Mouse (Mus musculus) MEL (cell line): ENCODE results near the gene Snap91. TPM values are rescaled to one million over a fixed set of nuclear protein-coding genes. Genes with fewer than 3 reads are reported as not detected.

Experiments used
- DNase-seq: peaks from one replicate; pipeline ENCODE4 v3.0.0; 2011; ENCODE audit warnings: low read depth, low spot score
- H3K27ac ChIP-seq: 2 replicates; pipeline ENCODE4 v1.5.1; 2012; ENCODE audit warnings: low read depth, mild to moderate bottlenecking, control low read depth, low read length, moderate library complexity; ENCODE audit not compliant: control insufficient read depth
- H3K27me3 ChIP-seq, 2 experiments: fragments of 150-350 bp in 1 of 2; sonication (generic) in 1 of 2; 2 replicates each; pipeline ENCODE4 v1.6.1; 2012; ENCODE audit warnings: low read length in 2 of 2, mild to moderate bottlenecking in 2 of 2, improper control_type of control experiment in 1 of 2, moderate library complexity in 1 of 2; ENCODE audit not compliant: insufficient read depth in 2 of 2, control insufficient read depth in 1 of 2
- H3K36me3 ChIP-seq, 2 experiments: 2 replicates each; pipeline ENCODE4 v1.6.1; 2012 to 2014; ENCODE audit warnings: low read length in 2 of 2, improper control_type of control experiment in 1 of 2, inconsistent platforms in 1 of 2, mild to moderate bottlenecking in 1 of 2; ENCODE audit not compliant: insufficient read depth in 2 of 2, control insufficient read depth in 1 of 2
- H3K4me1 ChIP-seq, 2 experiments: fragments of 150-350 bp in 1 of 2; sonication (generic) in 1 of 2; 2 replicates each; pipeline ENCODE4 v1.6.1; 2012; ENCODE audit warnings: low read length in 2 of 2, improper control_type of control experiment in 1 of 2, mild to moderate bottlenecking in 1 of 2; ENCODE audit not compliant: insufficient read depth in 2 of 2, control insufficient read depth in 1 of 2
- H3K4me3 ChIP-seq, 2 experiments: fragments of 150-350 bp in 1 of 2; sonication (generic) in 1 of 2; 2 replicates each; pipeline ENCODE4 v1.5.1; 2012; ENCODE audit warnings: low read depth in 2 of 2, low read length in 2 of 2, mild to moderate bottlenecking in 2 of 2, moderate library complexity in 2 of 2, control low read depth in 1 of 2, improper control_type of control experiment in 1 of 2; ENCODE audit not compliant: control insufficient read depth in 1 of 2, insufficient read depth in 1 of 2
- H3K79me2 ChIP-seq: 2 replicates; pipeline ENCODE4 v1.6.1; 2012; ENCODE audit warnings: mild to moderate bottlenecking, low read length, moderate library complexity; ENCODE audit not compliant: control insufficient read depth, poor library complexity, insufficient read depth
- H3K9ac ChIP-seq: 2 replicates; pipeline ENCODE4 v1.6.1; 2012; ENCODE audit warnings: low read depth, mild to moderate bottlenecking, control low read depth, low read length, moderate library complexity; ENCODE audit not compliant: control insufficient read depth, poor library complexity, severe bottlenecking
- H3K9me3 ChIP-seq: fragments of 150-350 bp; sonication (generic); replicated peaks from 2 replicates; pipeline ENCODE4 v1.6.1; 2012; ENCODE audit warnings: mild to moderate bottlenecking, low read length, improper control_type of control experiment, moderate library complexity; ENCODE audit not compliant: insufficient read depth
- CTCF ChIP-seq, 3 experiments: IDR thresholded peaks in 2 of 3; conservative IDR thresholded peaks in 1 of 3; 2 replicates each; pipeline ENCODE4 v1.5.1; 2011 to 2012; ENCODE audit warnings: low read length in 3 of 3, low read depth in 2 of 3, mild to moderate bottlenecking in 2 of 3, improper control_type of control experiment in 1 of 3, inconsistent platforms in 1 of 3, mixed read lengths in 1 of 3, moderate library complexity in 1 of 3; ENCODE audit not compliant: control insufficient read depth in 1 of 3, insufficient read depth in 1 of 3, poor library complexity in 1 of 3, severe bottlenecking in 1 of 3
- E2F4 ChIP-seq: IDR thresholded peaks from 2 replicates; pipeline ENCODE4 v1.6.1; 2011; ENCODE audit warnings: low read depth, low read length, improper control_type of control experiment, borderline replicate concordance
- ELF1 ChIP-seq: IDR thresholded peaks from 2 replicates; pipeline ENCODE4 v1.6.1; 2014; ENCODE audit warnings: low read depth, mild to moderate bottlenecking, inconsistent platforms, low read length, improper control_type of control experiment, moderate library complexity
- EP300 ChIP-seq, 2 experiments: IDR thresholded peaks; 2 replicates each; pipeline ENCODE4 v1.6.1; 2011; ENCODE audit warnings: improper control_type of control experiment in 2 of 2, low read length in 2 of 2, low read depth in 1 of 2, mild to moderate bottlenecking in 1 of 2
- HCFC1 ChIP-seq: IDR thresholded peaks from 2 replicates; pipeline ENCODE4 v1.6.1; 2012; ENCODE audit warnings: low read depth, mild to moderate bottlenecking, inconsistent platforms, low read length, improper control_type of control experiment, moderate library complexity
- JUND ChIP-seq: IDR thresholded peaks from 2 replicates; pipeline ENCODE4 v1.6.1; 2011; ENCODE audit warnings: low read depth, mild to moderate bottlenecking, improper control_type of control experiment, low read length
- KAT2A ChIP-seq: conservative IDR thresholded peaks from 2 replicates; pipeline ENCODE4 v1.6.1; 2012; ENCODE audit warnings: low read depth, low read length, improper control_type of control experiment, inconsistent platforms
- MAX ChIP-seq: IDR thresholded peaks from 2 replicates; pipeline ENCODE4 v1.6.1; 2011; ENCODE audit warnings: low read length, improper control_type of control experiment
- MAZ ChIP-seq: IDR thresholded peaks from 2 replicates; pipeline ENCODE4 v1.6.1; 2012; ENCODE audit warnings: low read depth, mild to moderate bottlenecking, inconsistent platforms, low read length, improper control_type of control experiment
- MEF2A ChIP-seq: IDR thresholded peaks from 2 replicates; pipeline ENCODE4 v1.6.1; 2014; ENCODE audit warnings: low read depth, mild to moderate bottlenecking, inconsistent platforms, low read length, improper control_type of control experiment; ENCODE audit not compliant: poor library complexity, insufficient replicate concordance, severe bottlenecking; ENCODE audit errors: extremely low read depth
- MXI1 ChIP-seq: IDR thresholded peaks from 2 replicates; pipeline ENCODE4 v1.6.1; 2011; ENCODE audit warnings: mild to moderate bottlenecking, low read depth, low read length, improper control_type of control experiment
- RAD21 ChIP-seq: IDR thresholded peaks from 2 replicates; pipeline ENCODE4 v1.6.1; 2011; ENCODE audit warnings: mild to moderate bottlenecking, low read depth, low read length, improper control_type of control experiment
- SMC3 ChIP-seq: IDR thresholded peaks from 2 replicates; pipeline ENCODE4 v1.6.1; 2011; ENCODE audit warnings: low read depth, low read length, improper control_type of control experiment
- TAL1 ChIP-seq: IDR thresholded peaks from 2 replicates; pipeline ENCODE4 v1.6.1; 2012; ENCODE audit warnings: mild to moderate bottlenecking, inconsistent platforms, low read length, moderate library complexity, mixed read lengths
- TCF12 ChIP-seq: IDR thresholded peaks from 2 replicates; pipeline ENCODE4 v1.6.1; 2014; ENCODE audit warnings: low read depth, mild to moderate bottlenecking, inconsistent platforms, low read length, improper control_type of control experiment, moderate library complexity
- USF1 ChIP-seq: IDR thresholded peaks from 2 replicates; pipeline ENCODE4 v1.6.1; 2014; ENCODE audit warnings: low read depth, mild to moderate bottlenecking, inconsistent platforms, low read length, improper control_type of control experiment, moderate library complexity
- ZNF384 ChIP-seq: IDR thresholded peaks from 2 replicates; pipeline ENCODE4 v1.6.1; 2012; ENCODE audit warnings: low read depth, mild to moderate bottlenecking, inconsistent platforms, low read length, improper control_type of control experiment
- polyA plus RNA-seq, 2 experiments: library from polyadenylated mRNA; stranded (reverse) in 1 of 2; unstranded in 1 of 2; fragments of >175 nt in 1 of 2; fragments of >200 nt in 1 of 2; gene quantifications; 2 replicates each; pipeline versions ENCODE4 v1.2.1 to v1.2.4; 2012; ENCODE audit warnings: low replicate concordance in 2 of 2, low read depth in 1 of 2; ENCODE audit not compliant: insufficient read length in 2 of 2, insufficient read depth in 1 of 2, missing spikeins in 1 of 2
- total RNA-seq: library from RNA; depleted of rRNA; stranded (reverse); fragments of 300-350 nt; gene quantifications from 2 replicates; pipeline ENCODE4 v1.2.3, GENCODE M21; 2012

Snap91 gene
- total and polyA plus RNA-seq, 3 experiments, result not detected

DNA sequence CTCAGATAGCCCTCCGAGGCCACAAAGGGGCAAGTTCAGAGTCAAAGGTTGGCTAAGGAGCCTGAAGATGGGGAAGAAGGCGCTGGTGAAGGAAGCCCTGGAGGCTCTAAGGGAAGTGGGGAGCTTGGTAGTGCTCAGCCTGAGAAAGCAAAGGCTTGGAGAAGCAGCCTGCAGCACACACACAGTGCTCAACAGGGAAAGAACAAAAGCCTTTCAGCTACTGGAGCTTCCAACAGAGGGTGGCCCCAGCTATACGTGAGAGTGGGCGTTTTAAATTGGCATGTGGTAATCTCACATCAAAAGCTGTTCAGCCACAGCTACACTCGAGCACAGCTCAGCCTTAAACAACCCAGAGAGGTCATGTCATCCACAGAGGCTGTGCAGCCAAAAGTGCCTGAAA, 67.1 kb downstream of the Snap91 start:
- Histone ChIP-seq H3K79me2 (no peaks in the 10 kb centered on the region), H3K27ac (no peak overlapping the region), H3K36me3 (no peaks in the 10 kb centered on the region), H3K4me3 (no peak overlapping the region), H3K27me3 (peaks cover 0 to 2% of the 10 kb centered on the region in 2 experiments; a peak in 2 of 4 replicates), H3K9me3 (no peaks in the 10 kb centered on the region), H3K4me1 (no peaks in the 10 kb centered on the region), H3K9ac (no peak overlapping the region)
- no peak for DNase-seq
- TF ChIP-seq TCF12 (no peak), USF1 (no peak), TAL1 (no peak), MXI1 (no peak), MAX (no peak)

DNA sequence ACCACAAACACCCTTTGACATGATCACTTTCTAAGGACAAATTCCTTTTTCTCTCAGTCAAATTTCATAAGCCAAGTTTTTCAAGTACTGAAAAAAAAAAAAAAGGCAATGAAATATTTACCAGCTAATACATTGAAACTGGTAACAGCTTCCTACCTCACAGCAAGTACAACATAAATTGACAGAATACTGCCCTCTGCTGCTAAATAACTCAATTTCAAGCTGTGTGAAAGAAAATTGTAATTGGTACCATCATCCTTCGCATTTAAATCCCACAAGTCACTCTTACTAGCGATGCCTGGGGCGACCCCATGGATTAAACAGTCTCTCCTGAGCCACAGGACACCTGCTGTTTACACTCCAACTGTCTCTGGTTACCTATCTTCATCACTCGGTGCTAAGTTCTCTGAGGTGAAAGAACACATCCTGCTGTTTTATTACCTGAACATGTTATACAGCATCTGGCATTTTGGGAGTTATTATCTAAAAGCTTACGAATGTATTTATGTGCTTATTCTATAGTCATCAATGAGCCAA, 69.7 kb downstream of the Snap91 start:
- Histone ChIP-seq H3K79me2 (no peaks in the 10 kb centered on the region), H3K4me3 (no peak overlapping the region), H3K27me3 (peaks cover 0 to 2% of the 10 kb centered on the region in 2 experiments; a peak in 3 of 4 replicates), H3K27ac (no peak overlapping the region), H3K9me3 (no peaks in the 10 kb centered on the region), H3K4me1 (no peaks in the 10 kb centered on the region), H3K36me3 (no peaks in the 10 kb centered on the region), H3K9ac (no peak overlapping the region)
- TF ChIP-seq HCFC1 (no peak), SMC3 (peak; percentile 36), JUND (no peak), CTCF (IDR thresholded peaks at IDR 0.05 in 2 of 3, conservative IDR thresholded peaks at IDR 0.05 in 1 of 3; ENCODE audit: control insufficient read depth in 1 of 3, insufficient read depth in 1 of 3, low read depth in 2 of 3, low read length in 3 of 3, poor library complexity in 1 of 3, severe bottlenecking in 1 of 3) (peak in 1 of 3 experiments; percentile 40; a peak in 3 of 6 replicates), ZNF384 (peak; percentile 22; the same call in 1 of the 2 replicates), MEF2A (no peak), RAD21 (peak; percentile 38)
- peak; percentile 16 for DNase-seq

DNA sequence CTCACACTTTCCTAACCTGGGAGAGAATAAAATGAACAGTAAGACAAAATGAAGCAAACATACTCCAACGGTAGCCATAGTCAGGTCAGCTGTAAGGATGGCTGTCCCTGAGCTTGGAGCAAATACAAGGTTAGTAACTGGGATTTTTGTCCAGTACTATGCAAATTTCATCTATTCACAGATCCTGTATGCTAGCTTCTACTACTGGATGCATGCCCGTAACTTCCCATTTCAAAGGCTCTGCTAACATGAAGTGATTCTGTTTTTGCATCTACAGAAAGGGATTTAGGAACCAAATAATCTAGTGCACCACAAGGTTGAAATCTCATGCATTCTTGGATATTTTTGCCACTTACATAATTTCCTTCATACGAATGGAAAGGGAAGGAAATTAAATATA, 70.2 kb downstream of the Snap91 start:
- no peak for TF ChIP-seq MEF2A
- no peak for TF ChIP-seq ELF1
- no peak for TF ChIP-seq E2F4
- no peak for TF ChIP-seq CTCF (IDR thresholded peaks at IDR 0.05 in 2 of 3, conservative IDR thresholded peaks at IDR 0.05 in 1 of 3; ENCODE audit: control insufficient read depth in 1 of 3, insufficient read depth in 1 of 3, low read depth in 2 of 3, low read length in 3 of 3, poor library complexity in 1 of 3, severe bottlenecking in 1 of 3)
- no peak for TF ChIP-seq USF1
- TF ChIP-seq MXI1, result no peak
- no peak for TF ChIP-seq EP300 (IDR thresholded peaks at IDR 0.05; ENCODE audit: low read depth in 1 of 2, low read length in 2 of 2)
- TF ChIP-seq MAZ, result no peak
- no peak for TF ChIP-seq RAD21
- TF ChIP-seq KAT2A, result no peak
- TF ChIP-seq, all 39 proteins: peak for 0
- no peak overlapping the region for H3K27ac ChIP-seq
- H3K27me3 ChIP-seq, result peaks cover 0 to 2% of the 10 kb centered on the region in 2 experiments; a peak in 3 of 4 replicates
- H3K4me3 ChIP-seq, result no peak overlapping the region
- H3K36me3 ChIP-seq, result no peaks in the 10 kb centered on the region
- no peaks in the 10 kb centered on the region for H3K79me2 ChIP-seq
- H3K9me3 ChIP-seq, result no peaks in the 10 kb centered on the region
- H3K4me1 ChIP-seq, result no peaks in the 10 kb centered on the region
- H3K9ac ChIP-seq, result no peak overlapping the region
- DNase-seq, result no peak
